Mouse (Mus musculus) heart, adult 8-10 months (tissue): ENCODE measurements around the gene Cacna1d. TPM values are rescaled to one million over a fixed set of nuclear protein-coding genes. Genes with fewer than 3 reads are reported as not detected.
A peak's percentile ranks its signal among the peaks of the same experiment; 100 is the strongest.

Source experiments
- DNase-seq: peaks from one replicate; pipeline ENCODE4 v3.0.0; 2022; ENCODE audit warnings: low spot score
- total RNA-seq, 4 experiments: library from RNA; stranded (reverse); gene quantifications; 2 replicates each; pipeline ENCODE4 v1.2.4; 2022

The Cacna1d gene
- total RNA-seq, 4 experiments from 2014 or later: 1.9 to 2.8 (median 2.4) TPM

DNA sequence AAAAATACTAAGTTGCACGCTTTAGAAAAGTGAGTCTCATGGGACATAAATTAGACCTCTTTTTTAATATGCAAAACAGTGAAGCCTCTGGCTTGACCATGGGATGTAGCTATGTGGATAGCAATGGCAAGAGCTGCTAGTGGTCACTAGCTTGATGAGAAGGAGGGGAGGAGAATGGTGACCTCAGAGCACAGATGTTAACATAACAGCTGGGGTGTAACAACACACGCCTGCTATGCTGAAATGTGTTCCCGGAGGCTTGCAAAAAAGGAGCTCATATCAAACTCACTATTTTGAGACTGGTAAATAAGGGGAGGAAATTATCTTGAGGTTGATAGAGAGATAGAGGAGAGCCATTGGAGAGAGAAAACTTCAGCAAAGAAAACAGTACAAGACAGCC is 32.4 kb downstream of the Cacna1d start:
- peak; percentile 15 for DNase-seq

DNA sequence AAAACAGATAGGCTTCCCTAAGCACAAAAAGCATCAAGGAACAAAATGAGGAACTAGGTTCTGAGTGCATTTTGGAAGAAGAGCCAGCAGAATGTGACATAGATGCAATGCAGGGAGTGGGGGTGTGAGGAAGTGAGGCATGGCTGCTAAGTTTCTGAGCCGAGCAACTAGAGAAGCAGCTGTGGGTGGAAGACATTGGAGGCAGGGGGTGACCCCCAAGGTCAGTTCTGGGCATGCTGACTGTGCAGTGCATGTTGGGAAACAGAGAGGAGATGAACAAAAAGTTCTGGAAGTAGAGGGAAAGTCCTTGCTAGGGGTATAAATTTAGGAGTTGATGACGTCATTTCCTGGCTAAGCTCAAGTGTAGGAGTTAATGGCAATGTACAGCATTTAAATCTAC is 33.4 kb downstream of the Cacna1d start:
- DNase-seq: peak; percentile 27

GRCm38 (mm10) chr14:30457436-30457835 is 33.8 kb downstream of the Cacna1d start:
- no peak for DNase-seq

DNA sequence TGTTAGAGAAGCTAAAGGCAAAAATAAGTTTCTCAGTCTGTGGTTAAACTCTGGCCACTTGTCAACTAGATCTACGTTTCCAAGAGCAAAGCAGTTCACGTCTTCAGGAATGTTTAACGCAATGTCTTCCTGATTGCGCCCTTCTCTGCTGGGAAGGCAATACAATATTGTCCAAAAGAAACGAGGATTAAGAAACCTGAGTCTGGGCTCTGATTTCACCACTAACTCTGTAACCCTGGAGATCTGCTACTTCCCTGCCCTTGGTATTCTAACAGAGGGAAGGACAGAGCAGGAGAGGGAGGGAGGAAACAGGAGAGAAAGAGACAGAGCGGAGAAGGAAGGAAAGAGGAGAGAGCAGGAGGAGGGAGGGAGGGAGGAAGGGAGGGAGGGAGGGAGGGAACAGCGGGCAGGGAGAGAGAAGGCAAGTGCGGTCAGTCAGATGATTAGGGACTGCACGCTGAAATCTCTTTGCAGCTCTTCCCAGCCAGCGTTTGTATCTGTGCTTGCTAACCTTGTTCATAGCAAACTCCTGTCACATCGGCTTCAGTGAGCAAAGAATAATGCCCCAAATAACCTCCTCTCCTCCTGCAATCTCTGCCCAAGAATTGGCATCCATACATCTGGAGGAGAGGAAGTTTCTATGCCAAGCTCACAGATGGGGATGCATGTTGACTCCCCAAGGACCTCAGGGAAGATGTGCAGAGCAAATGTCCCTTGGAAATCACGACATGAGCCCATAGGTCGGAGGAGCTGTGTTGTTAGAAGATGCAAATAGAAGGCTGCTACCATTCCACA is 35.3 kb downstream of the Cacna1d start:
- DNase-seq: no peak

DNA sequence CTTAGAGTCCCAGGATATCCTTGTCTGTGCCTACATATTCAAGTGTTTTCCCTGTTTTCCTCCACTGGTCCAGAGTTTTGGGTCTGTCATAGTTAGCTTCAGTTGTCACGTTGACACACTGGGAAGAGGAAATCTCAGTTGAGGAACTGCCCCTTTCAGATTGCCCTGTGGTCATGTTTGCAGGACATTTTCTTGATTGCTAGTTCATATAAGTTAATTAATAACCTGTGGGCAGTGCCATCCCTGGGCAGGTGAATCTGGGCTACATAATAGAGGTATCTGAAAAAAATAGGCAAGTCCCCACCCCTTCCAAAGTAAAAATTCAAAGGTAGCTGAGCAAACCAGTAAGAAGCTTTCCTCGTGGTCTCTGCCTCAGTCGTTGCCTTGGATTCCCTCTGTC is 51.3 kb downstream of the Cacna1d start:
- DNase-seq: no peak

DNA sequence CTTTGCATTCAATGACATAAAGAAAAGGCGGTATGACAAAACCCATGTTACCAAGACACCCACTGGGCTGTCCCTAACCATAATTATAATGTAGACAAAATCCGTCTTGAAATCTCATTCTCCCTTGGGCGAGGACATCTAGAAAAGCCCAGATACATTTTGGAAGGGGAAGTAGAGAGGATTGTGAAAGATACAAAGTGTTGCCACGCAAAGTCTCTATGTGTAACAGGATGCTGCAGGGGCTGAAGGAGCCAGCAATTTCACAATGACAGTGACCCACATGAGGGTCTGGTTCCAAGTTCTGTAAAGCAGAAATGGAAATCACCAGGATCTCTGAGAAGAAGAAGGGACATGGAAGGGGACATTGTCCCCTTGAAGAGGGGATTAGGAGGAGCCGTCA is 55.9 kb downstream of the Cacna1d start:
- no peak for DNase-seq

- DNase-seq: no peak
Measured at GRCm38 (mm10) chr14:30430446-30430845, 60.8 kb downstream of the Cacna1d start.

DNA sequence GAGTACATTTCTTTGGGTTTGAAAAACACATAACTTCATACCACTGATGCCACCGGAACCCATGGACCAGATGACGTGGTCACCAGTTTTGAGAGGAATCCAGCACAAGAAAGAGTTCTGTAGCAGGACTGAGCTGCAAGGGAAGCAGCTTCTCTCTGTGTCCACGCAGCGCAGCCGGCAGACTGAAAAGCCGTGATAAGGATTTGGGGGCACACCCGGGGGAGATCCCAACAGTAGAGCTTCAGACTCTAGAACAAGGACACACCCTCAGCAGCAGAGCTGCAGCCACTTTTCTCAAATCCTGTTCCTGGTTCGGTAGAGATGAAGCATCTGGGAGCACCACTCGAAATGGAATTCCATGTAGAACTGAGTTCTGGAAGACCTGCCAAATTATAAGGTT is 61.2 kb downstream of the Cacna1d start:
- DNase-seq: no peak

DNA sequence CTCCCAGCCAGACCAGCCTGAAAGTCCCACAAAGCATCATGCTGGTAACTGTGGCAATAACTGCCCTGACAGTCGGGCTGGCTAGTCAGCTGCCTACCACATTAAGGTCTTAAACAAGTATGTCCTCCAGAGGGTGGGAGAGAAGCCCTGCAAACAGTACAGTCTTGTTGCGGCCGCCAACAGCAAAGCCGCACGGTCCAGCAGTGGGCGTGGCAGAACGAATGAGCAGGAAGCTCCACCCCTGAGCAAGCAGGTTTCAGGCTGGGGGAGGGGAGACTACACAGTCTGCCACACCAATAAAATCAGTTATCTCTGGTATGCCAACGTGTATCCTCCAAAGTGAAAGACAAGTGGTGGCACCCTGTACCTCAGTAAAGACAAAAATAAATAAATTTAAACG is 61.6 kb downstream of the Cacna1d start:
- DNase-seq: no peak

DNA sequence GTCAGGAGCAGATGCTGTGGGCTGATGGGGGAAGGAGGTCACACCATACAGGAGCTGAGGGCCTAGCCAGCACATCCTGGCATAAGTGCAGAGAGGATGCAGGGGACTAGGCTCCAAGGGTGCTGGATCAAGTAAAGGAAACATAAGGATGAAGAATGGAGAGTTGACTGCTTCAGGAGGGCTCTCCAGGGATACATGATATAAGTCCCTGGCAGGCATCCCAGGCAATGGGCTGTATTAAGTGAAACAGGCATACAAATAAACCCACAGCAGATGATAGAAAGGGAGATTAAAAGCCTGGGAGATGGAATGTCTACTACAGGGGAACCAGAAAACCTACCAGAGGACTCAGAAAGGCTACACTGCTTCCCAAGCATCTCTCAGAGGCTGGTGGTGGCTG is 62.5 kb downstream of the Cacna1d start:
- DNase-seq: no peak

GRCm38 (mm10) chr14:30425876-30426275 is 65.4 kb downstream of the Cacna1d start:
- no peak for DNase-seq

DNA sequence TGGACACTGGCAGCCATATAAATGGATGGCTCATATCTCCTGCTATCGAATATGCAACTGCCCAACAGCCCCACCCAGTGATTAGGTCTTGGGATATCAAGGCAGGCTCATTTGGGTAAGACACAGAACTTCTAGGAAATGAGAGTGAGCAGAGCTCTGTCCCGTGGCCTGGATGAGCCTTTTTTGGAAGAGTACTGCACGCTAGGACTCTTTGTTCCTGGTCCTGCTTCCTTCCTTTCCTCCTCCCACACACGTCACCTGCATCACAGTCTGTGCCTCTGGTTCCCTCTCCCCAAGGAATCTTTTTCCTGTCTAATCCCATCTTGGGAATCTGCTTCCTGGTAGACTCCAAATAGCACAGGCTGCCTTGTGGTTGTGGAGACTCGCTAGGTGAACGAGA is 66.1 kb downstream of the Cacna1d start:
- DNase-seq: peak; percentile 41

- no peak for DNase-seq
Measured at GRCm38 (mm10) chr14:30424638-30425037, 66.6 kb downstream of the Cacna1d start.

DNA sequence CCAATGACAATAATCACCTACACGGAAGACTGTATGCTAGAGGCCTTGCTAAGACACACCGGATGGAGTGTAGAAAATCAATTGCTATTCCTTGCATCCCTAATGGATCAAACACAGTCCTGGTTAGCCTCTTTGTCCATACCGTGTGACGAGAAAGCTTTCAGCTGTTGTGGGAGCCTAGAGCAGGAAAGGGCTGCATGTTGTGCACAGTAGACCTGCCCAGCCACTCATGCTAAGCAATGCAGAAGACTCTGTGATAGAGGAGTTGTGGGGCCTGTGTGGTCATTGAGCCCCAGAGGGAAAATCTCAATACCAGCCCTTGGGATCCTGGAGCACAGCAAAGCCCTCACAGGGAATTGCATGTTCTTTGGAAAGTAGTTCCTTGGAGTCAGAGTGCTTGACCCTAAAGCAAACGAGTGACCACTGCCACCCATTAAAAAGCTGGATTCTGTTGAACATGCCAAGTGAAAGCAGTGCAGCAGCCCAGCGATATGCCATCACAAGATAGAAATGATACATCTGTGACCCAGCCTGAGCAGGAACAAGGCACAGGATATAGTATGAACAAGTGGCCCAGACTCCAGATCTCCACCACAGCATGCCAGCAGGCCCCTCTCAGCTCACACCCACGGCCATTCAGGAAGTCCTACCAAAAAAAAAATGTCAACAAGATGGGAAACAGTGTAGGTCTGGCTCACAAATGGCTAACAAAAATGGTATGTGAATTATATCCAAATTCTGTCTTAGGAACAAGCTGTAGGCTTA is 68.7 kb downstream of the Cacna1d start:
- no peak for DNase-seq

- no peak for DNase-seq
Measured at GRCm38 (mm10) chr14:30419458-30419857, 71.8 kb downstream of the Cacna1d start.

- no peak for DNase-seq
Measured at GRCm38 (mm10) chr14:30419046-30419445, 72.2 kb downstream of the Cacna1d start.

- no peak for DNase-seq
Measured at GRCm38 (mm10) chr14:30415830-30416229, 75.4 kb downstream of the Cacna1d start.

DNA sequence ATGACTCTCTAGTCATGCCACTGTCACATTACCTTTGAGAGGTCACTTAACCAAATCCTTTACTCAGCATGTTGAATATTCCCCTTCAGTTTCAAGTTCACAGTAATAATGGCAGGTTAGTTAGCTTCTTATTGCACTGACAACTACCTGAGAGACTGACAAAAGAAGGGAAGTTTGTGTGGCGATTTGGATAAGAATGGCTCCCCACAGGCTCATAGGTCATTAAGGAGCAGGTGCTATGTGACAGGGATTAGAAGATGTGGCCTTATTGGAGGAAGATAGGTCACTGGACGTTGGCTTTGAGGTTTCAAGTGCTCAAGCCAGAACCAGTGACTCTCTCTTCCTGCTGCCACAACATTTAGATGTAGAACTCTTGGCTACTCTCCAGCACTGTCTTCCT is 77.1 kb downstream of the Cacna1d start:
- DNase-seq: no peak

- no peak for DNase-seq
Measured at GRCm38 (mm10) chr14:30409331-30409730, 81.9 kb downstream of the Cacna1d start.

- peak; percentile 51 for DNase-seq
Measured at GRCm38 (mm10) chr14:30405456-30406225, 85.6 kb downstream of the Cacna1d start.

DNA sequence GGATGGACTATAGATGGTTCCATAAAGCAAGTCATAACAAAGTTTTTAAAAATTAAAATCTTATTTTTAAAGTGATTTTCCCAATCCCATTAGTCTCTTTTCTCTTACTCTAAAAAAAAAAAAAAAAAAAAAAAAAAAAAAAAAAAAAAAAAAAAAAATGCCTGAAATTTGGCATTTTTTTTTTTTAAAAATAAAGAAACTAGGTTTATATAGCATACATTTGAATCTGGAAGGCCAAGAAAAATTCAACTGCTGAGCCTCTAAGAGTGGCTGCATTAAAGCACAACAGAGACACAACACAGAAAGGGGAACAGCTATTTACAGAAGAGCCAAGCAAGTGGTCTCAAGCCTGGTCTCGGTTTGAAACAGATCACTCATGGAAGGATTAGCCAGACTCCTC is 112.9 kb downstream of the Cacna1d start:
- DNase-seq: no peak

- DNase-seq: no peak
Measured at GRCm38 (mm10) chr14:30372878-30373277, 118.4 kb downstream of the Cacna1d start.
